10 mouse cellular contexts compared by ENCODE assay signal in the genomic region with DNA sequence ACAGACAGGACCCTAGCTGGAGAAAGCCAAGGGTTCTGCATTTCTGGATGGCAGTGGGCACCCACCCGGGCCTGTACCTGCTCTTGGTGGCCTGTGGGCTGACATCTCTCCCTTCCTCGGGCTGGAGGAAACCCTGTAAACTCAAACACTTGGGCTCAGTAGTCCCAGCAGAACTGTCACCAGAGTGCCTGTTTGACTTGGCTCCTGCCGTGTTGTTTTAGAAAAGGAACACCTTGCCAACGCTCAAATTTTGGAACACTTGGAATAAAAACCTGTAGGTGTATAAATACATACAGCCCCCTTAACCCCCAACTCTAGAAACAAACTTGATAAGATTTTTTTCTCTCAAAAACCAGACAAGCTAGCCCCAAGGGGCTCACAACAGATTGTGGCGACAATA.
DNase-seq lines count a peak whose midpoint lies in the region; ATAC-seq and TF ChIP-seq lines count a peak whose summit lies in the region.
"Had no signal": no experiment of that assay in that cellular context is flagged by ENCODE, and none has a peak within 500 bp of the region (broad histone marks: within the 10 kb centered on the region; RNA-seq: fewer than 3 reads in every experiment).

No protein-coding gene starts in this region.

- no peak for DNase-seq in heart, adult 2 months
- DNase-seq in liver, postnatal 0 days: no peak
- no peak for DNase-seq in liver, embryonic 11.5 days (ENCODE audit: low spot score)
- DNase-seq in embryonic facial prominence, embryonic 14.5 days (ENCODE audit: low spot score): no peak
- DNase-seq in adrenal gland, postnatal 10 days: no peak
- DNase-seq: cerebellum, postnatal 25 days; right cerebral cortex, postnatal 14 days had no signal

- intact Hi-C loops in heart, adult 2 months (cut with DNase I): no loop called here

- no peak for TF ChIP-seq EP300 in heart, adult 2 months (IDR thresholded peaks at IDR 0.05; ENCODE audit: insufficient read depth, low read depth, low read length)
- TF ChIP-seq EP300 in liver, postnatal 0 days (IDR thresholded peaks at IDR 0.05; ENCODE audit: low read depth): no peak

- H3K4me2 ChIP-seq in heart, embryonic 15.5 days: no peak overlapping the region
- H3K4me2 ChIP-seq in liver, postnatal 0 days (ENCODE audit: low read depth, low read length): no peak overlapping the region
- H3K4me2 ChIP-seq in liver, embryonic 11.5 days: no peak overlapping the region
- no peak overlapping the region for H3K4me2 ChIP-seq in embryonic facial prominence, embryonic 14.5 days (ENCODE audit: low read depth, low read length)
- H3K4me2 ChIP-seq in stomach, embryonic 15.5 days: no peak overlapping the region
- H3K4me2 ChIP-seq: forebrain, embryonic 13.5 days had no signal

- H3K4me3 ChIP-seq in heart, embryonic 15.5 days: no peak overlapping the region
- H3K4me3 ChIP-seq in heart, adult 2 months: no peak overlapping the region
- no peak overlapping the region for H3K4me3 ChIP-seq in liver, postnatal 0 days (ENCODE audit: low read depth, low read length)
- H3K4me3 ChIP-seq in liver, embryonic 11.5 days (ENCODE audit: low read depth, low read length): no peak overlapping the region
- H3K4me3 ChIP-seq in embryonic facial prominence, embryonic 14.5 days (ENCODE audit: low read depth, low read length): no peak overlapping the region
- H3K4me3 ChIP-seq in stomach, embryonic 15.5 days (replicated peaks): no peak overlapping the region
- H3K4me3 ChIP-seq: forebrain, embryonic 13.5 days had no signal

- 0 out of 2 replicates have a peak, but pooled peaks cover 2% of the 10 kb centered on the region for H3K27me3 ChIP-seq in heart, embryonic 15.5 days
- H3K27me3 ChIP-seq in heart, adult 2 months (ENCODE audit: control insufficient read depth, insufficient read depth, low read length): no peaks in the 10 kb centered on the region
- no peaks in the 10 kb centered on the region for H3K27me3 ChIP-seq in liver, postnatal 0 days (ENCODE audit: insufficient read depth, low read length)
- no peaks in the 10 kb centered on the region for H3K27me3 ChIP-seq in liver, embryonic 11.5 days (replicated peaks; ENCODE audit: control insufficient read depth, insufficient read depth, low read length)
- H3K27me3 ChIP-seq in embryonic facial prominence, embryonic 14.5 days (replicated peaks; ENCODE audit: control insufficient read depth, insufficient read depth, low read length): no peaks in the 10 kb centered on the region
- H3K27me3 ChIP-seq in stomach, embryonic 15.5 days (replicated peaks): 0 out of 2 replicates have a peak, but pooled peaks cover 2% of the 10 kb centered on the region

- no peaks in the 10 kb centered on the region for H3K36me3 ChIP-seq in heart, embryonic 15.5 days
- H3K36me3 ChIP-seq in heart, adult 2 months (ENCODE audit: control insufficient read depth, insufficient read depth, low read length): no peaks in the 10 kb centered on the region
- H3K36me3 ChIP-seq in liver, postnatal 0 days (replicated peaks; ENCODE audit: insufficient read depth, low read length): no peaks in the 10 kb centered on the region
- no peaks in the 10 kb centered on the region for H3K36me3 ChIP-seq in liver, embryonic 11.5 days (ENCODE audit: control insufficient read depth, insufficient read depth, low read length)
- H3K36me3 ChIP-seq in embryonic facial prominence, embryonic 14.5 days (ENCODE audit: control insufficient read depth, insufficient read depth, low read length): no peaks in the 10 kb centered on the region
- no peaks in the 10 kb centered on the region for H3K36me3 ChIP-seq in stomach, embryonic 15.5 days

- no peak for TF ChIP-seq POLR2A in heart, adult 2 months (IDR thresholded peaks at IDR 0.05; ENCODE audit: insufficient read depth, low read depth, low read length)

- peaks cover 49% of the 10 kb centered on the region for H3K4me1 ChIP-seq in heart, embryonic 15.5 days (replicated peaks)
- no peaks in the 10 kb centered on the region; the same call in 1 of the 2 replicates for H3K4me1 ChIP-seq in heart, adult 2 months (ENCODE audit: control insufficient read depth, insufficient read depth, low read length)
- H3K4me1 ChIP-seq in liver, postnatal 0 days (ENCODE audit: insufficient read depth): peaks cover 11% of the 10 kb centered on the region
- peaks cover 16% of the 10 kb centered on the region for H3K4me1 ChIP-seq in liver, embryonic 11.5 days (replicated peaks; ENCODE audit: control insufficient read depth, insufficient read depth, low read length)
- peaks cover 23% of the 10 kb centered on the region for H3K4me1 ChIP-seq in embryonic facial prominence, embryonic 14.5 days (ENCODE audit: control insufficient read depth, insufficient read depth, low read length)
- peaks cover 31% of the 10 kb centered on the region for H3K4me1 ChIP-seq in stomach, embryonic 15.5 days

- 45% methylated on average over 5 of the region's 5 CpGs for WGBS in heart, embryonic 15.5 days
- 67% methylated on average over 5 of the region's 5 CpGs for WGBS in heart, adult 2 months
- WGBS in liver, postnatal 0 days (ENCODE audit: insufficient replicate concordance): 52% methylated on average over 5 of the region's 5 CpGs
- 66% methylated on average over 5 of the region's 5 CpGs for WGBS in liver, embryonic 11.5 days
- 58% methylated on average over 5 of the region's 5 CpGs for WGBS in embryonic facial prominence, embryonic 14.5 days
- 64% methylated on average over 5 of the region's 5 CpGs for WGBS in stomach, embryonic 15.5 days

- no peak for ATAC-seq in heart, embryonic 15.5 days (replicated peaks; ENCODE audit: insufficient number of reproducible peaks, insufficient read depth, low FRiP score, low read depth)
- no peak for ATAC-seq in liver, postnatal 0 days
- ATAC-seq in liver, embryonic 11.5 days (replicated peaks; ENCODE audit: low FRiP score): no peak
- no peak for ATAC-seq in embryonic facial prominence, embryonic 14.5 days (ENCODE audit: low read depth)
- no peak for ATAC-seq in stomach, embryonic 15.5 days (ENCODE audit: insufficient read depth, low FRiP score, low read depth)

- no peaks in the 10 kb centered on the region for H3K79me2 ChIP-seq in heart, adult 2 months (replicated peaks; ENCODE audit: control insufficient read depth, insufficient read depth, low read length)

- H3K27ac ChIP-seq in heart, embryonic 15.5 days: peak overlapping the region; percentile 88
- no peak overlapping the region for H3K27ac ChIP-seq in heart, adult 2 months
- H3K27ac ChIP-seq in liver, postnatal 0 days (ENCODE audit: low read depth): peak overlapping the region; percentile 58
- no peak overlapping the region; the same call in 1 of the 2 replicates for H3K27ac ChIP-seq in liver, embryonic 11.5 days (ENCODE audit: low read depth, low read length)
- H3K27ac ChIP-seq in embryonic facial prominence, embryonic 14.5 days (replicated peaks; ENCODE audit: low read depth, low read length): 0 out of 2 replicates have a peak overlapping the region, but pooled peaks have one; percentile 10
- H3K27ac ChIP-seq in stomach, embryonic 15.5 days: peak overlapping the region; percentile 83

- H3K9ac ChIP-seq in heart, embryonic 15.5 days: no peak overlapping the region
- H3K9ac ChIP-seq in heart, adult 2 months (ENCODE audit: low read depth, low read length): no peak overlapping the region
- H3K9ac ChIP-seq in liver, postnatal 0 days (replicated peaks): no peak overlapping the region
- H3K9ac ChIP-seq in liver, embryonic 11.5 days (ENCODE audit: low read depth, low read length): no peak overlapping the region
- H3K9ac ChIP-seq in embryonic facial prominence, embryonic 14.5 days (ENCODE audit: low read depth, low read length): no peak overlapping the region
- H3K9ac ChIP-seq in stomach, embryonic 15.5 days: no peak overlapping the region
- H3K9ac ChIP-seq: forebrain, embryonic 13.5 days had no signal

- TF ChIP-seq CTCF in heart, adult 2 months (IDR thresholded peaks at IDR 0.05): no peak
- no peak for TF ChIP-seq CTCF in liver, postnatal 0 days (IDR thresholded peaks at IDR 0.05; ENCODE audit: low read depth)

- no peaks in the 10 kb centered on the region for H3K9me3 ChIP-seq in heart, embryonic 15.5 days (replicated peaks)
- no peaks in the 10 kb centered on the region for H3K9me3 ChIP-seq in liver, postnatal 0 days (ENCODE audit: low read length)
- no peaks in the 10 kb centered on the region for H3K9me3 ChIP-seq in liver, embryonic 11.5 days (ENCODE audit: control insufficient read depth, low read length)
- no peaks in the 10 kb centered on the region for H3K9me3 ChIP-seq in embryonic facial prominence, embryonic 14.5 days (ENCODE audit: control insufficient read depth, low read length)
- H3K9me3 ChIP-seq in stomach, embryonic 15.5 days: no peaks in the 10 kb centered on the region
- H3K9me3 ChIP-seq: forebrain, embryonic 13.5 days had no signal

Comparison
In these comparisons a context has a peak if more than half of its experiments do, and no peak if none do; other contexts are left out.
1. H3K27ac ChIP-seq: peak in heart, embryonic 15.5 days (single experiment), liver, postnatal 0 days (single experiment), embryonic facial prominence, embryonic 14.5 days (single experiment) and stomach, embryonic 15.5 days (single experiment); none in heart, adult 2 months (single experiment) and liver, embryonic 11.5 days (single experiment).